Mouse (Mus musculus): ENCODE measurements around the gene Atp6v0c. TPM values are rescaled to one million over a fixed set of nuclear protein-coding genes. Genes with fewer than 3 reads are reported as not detected.

Atp6v0c gene
- polyA plus RNA-seq, 1 experiment from 2014 or later: 620 TPM

- no peak for TF ChIP-seq EP300 (IDR thresholded peaks at IDR 0.05)
- no peak for TF ChIP-seq CTCF (IDR thresholded peaks at IDR 0.05)
- no peak overlapping the region for H3K27ac ChIP-seq (ENCODE audit: low read length)
- H3K9ac ChIP-seq (replicated peaks; ENCODE audit: low read depth): no peak overlapping the region
- no peak for ATAC-seq
- no peaks in the 10 kb centered on the region for H3K27me3 ChIP-seq (replicated peaks; ENCODE audit: insufficient read depth, low read length)
- H3K4me3 ChIP-seq (ENCODE audit: low read depth, low read length): no peak overlapping the region
- no peak overlapping the region for H3K4me2 ChIP-seq (replicated peaks; ENCODE audit: low read depth, low read length)
- WGBS: 82% methylated on average over 4 of the region's 4 CpGs
- H3K36me3 ChIP-seq (ENCODE audit: insufficient read depth, low read length): no peaks in the 10 kb centered on the region
- H3K4me1 ChIP-seq (ENCODE audit: insufficient read depth, low read depth, low read length): peaks cover 6% of the 10 kb centered on the region; the same call in 1 of the 2 replicates
- H3K9me3 ChIP-seq (ENCODE audit: low read length): no peaks in the 10 kb centered on the region
- DNase-seq (ENCODE audit: low spot score): peak; percentile 20
Measured at GRCm38 (mm10) chr17:24171738-24172137, 2.2 kb upstream of the Atp6v0c start.

DNA sequence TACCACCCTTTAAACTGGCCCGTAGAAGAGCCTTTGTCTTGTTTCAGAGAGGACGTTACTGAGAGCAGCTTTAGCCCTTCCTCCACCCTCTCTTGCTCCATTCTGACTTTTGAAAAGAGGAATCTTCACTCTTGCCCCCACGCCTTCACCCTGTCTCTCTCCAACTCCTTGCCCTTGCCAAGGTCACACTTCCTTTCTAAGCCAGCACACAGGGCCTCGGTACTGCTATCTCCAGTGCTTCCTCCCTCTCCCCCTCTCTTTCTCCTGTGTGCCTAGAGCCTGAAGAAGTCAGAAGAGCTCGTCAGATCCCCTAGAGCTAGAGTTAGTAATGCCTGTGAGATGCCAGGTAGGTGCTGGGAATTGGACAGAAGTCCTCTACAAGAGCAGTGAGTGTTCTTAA is 1.2 kb upstream of the Atp6v0c start:
- Histone ChIP-seq H3K9me3 (ENCODE audit: low read length) (no peaks in the 10 kb centered on the region), H3K9ac (replicated peaks; ENCODE audit: low read depth) (no peak overlapping the region), H3K4me1 (ENCODE audit: insufficient read depth, low read depth, low read length) (peaks cover 6% of the 10 kb centered on the region; the same call in 1 of the 2 replicates), H3K36me3 (ENCODE audit: insufficient read depth, low read length) (no peaks in the 10 kb centered on the region), H3K27ac (ENCODE audit: low read length) (peak overlapping the region; percentile 45), H3K4me3 (ENCODE audit: low read depth, low read length) (no peak overlapping the region), H3K27me3 (replicated peaks; ENCODE audit: insufficient read depth, low read length) (no peaks in the 10 kb centered on the region), H3K4me2 (replicated peaks; ENCODE audit: low read depth, low read length) (no peak overlapping the region)
- DNase-seq (ENCODE audit: low spot score) (peak; percentile 30), ATAC-seq (no peak)
- TF ChIP-seq CTCF (IDR thresholded peaks at IDR 0.05): no peak
- no peak for TF ChIP-seq EP300 (IDR thresholded peaks at IDR 0.05)
- 68% methylated on average over 5 of the region's 5 CpGs for WGBS

DNA sequence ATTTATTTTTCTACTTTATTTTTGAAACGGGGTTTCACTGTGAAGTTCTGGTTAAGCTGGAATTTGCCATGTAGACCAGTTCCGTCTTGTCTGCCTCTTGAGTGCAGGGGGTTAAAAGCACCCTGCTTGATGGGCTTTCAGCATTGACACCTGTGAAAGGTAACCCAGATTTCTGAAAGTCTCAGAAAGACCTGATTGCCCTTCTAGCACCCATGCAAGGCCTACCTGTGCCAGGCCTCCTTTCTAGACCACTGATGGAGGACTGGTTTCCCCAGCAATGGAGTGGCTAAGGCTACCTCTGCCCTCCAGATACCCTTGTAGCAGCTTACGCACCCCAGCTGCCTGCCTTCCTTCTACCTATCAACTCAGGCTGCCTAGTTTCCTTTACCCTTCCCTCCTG is 623 bp upstream of the Atp6v0c start:
- no peaks in the 10 kb centered on the region for H3K36me3 ChIP-seq (ENCODE audit: insufficient read depth, low read length)
- H3K9me3 ChIP-seq (ENCODE audit: low read length): no peaks in the 10 kb centered on the region
- ATAC-seq (no peak), DNase-seq (ENCODE audit: low spot score) (no peak)
- no peak for TF ChIP-seq CTCF (IDR thresholded peaks at IDR 0.05)
- no peak for TF ChIP-seq EP300 (IDR thresholded peaks at IDR 0.05)
- peaks cover 6% of the 10 kb centered on the region; the same call in 1 of the 2 replicates for H3K4me1 ChIP-seq (ENCODE audit: insufficient read depth, low read depth, low read length)
- H3K4me3 ChIP-seq (ENCODE audit: low read depth, low read length): peak overlapping the region; percentile 68; the same call in 1 of the 2 replicates
- peak overlapping the region; percentile 94; the same call in 1 of the 2 replicates for H3K9ac ChIP-seq (replicated peaks; ENCODE audit: low read depth)
- H3K27ac ChIP-seq (ENCODE audit: low read length): peak overlapping the region; percentile 97
- 43% methylated on average over 3 of the region's 3 CpGs for WGBS
- no peaks in the 10 kb centered on the region for H3K27me3 ChIP-seq (replicated peaks; ENCODE audit: insufficient read depth, low read length)
- peak overlapping the region; percentile 89 for H3K4me2 ChIP-seq (replicated peaks; ENCODE audit: low read depth, low read length)

DNA sequence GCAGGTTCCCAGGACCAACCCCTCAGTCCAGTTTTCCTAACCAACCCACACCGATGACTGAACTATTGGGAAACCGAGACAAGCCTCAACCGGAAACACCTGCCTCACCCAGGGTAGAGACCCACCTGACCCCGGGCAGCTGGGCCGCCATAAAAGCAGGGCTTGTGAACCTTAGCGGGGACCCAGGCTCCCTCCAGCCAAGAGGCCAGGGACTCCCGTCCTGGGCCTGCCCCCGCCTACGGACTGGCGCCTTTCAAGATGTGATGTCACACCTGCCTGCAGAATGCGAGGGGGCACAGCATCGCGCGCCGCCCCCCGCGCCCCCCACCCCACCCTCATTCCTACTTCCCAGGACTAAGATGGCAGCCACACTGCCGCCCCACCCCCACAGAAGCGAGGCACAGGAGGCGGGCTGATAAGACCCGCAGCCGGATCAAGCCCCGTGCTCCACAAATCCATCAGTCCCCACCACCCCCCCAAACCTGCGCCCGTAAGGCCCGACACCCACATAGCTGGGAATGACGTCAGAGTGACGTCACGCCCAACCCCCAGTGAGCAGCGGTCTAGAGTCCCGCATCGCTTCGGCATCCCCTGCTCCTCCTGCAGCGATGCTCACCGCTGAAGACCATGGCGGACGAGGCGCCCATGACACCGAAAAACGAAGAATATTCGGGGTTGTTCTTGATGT is 768 bp downstream of the Atp6v0c start:
- no peaks in the 10 kb centered on the region for H3K36me3 ChIP-seq (ENCODE audit: insufficient read depth, low read length)
- no peak for TF ChIP-seq CTCF (IDR thresholded peaks at IDR 0.05)
- no peak for TF ChIP-seq EP300 (IDR thresholded peaks at IDR 0.05)
- H3K27me3 ChIP-seq (replicated peaks; ENCODE audit: insufficient read depth, low read length): no peaks in the 10 kb centered on the region
- peak overlapping the region; percentile 94 for H3K9ac ChIP-seq (replicated peaks; ENCODE audit: low read depth)
- H3K4me2 ChIP-seq (replicated peaks; ENCODE audit: low read depth, low read length): peak overlapping the region; percentile 89
- peak overlapping the region; percentile 68 for H3K4me3 ChIP-seq (ENCODE audit: low read depth, low read length)
- H3K4me1 ChIP-seq (ENCODE audit: insufficient read depth, low read depth, low read length): peaks cover 6% of the 10 kb centered on the region; the same call in 1 of the 2 replicates
- peak; percentile 52 for ATAC-seq
- no peaks in the 10 kb centered on the region for H3K9me3 ChIP-seq (ENCODE audit: low read length)
- WGBS: under 1% methylated on average over 40 of the region's 41 CpGs
- peak overlapping the region; percentile 97 for H3K27ac ChIP-seq (ENCODE audit: low read length)
- DNase-seq (ENCODE audit: low spot score): peak; percentile 72

DNA sequence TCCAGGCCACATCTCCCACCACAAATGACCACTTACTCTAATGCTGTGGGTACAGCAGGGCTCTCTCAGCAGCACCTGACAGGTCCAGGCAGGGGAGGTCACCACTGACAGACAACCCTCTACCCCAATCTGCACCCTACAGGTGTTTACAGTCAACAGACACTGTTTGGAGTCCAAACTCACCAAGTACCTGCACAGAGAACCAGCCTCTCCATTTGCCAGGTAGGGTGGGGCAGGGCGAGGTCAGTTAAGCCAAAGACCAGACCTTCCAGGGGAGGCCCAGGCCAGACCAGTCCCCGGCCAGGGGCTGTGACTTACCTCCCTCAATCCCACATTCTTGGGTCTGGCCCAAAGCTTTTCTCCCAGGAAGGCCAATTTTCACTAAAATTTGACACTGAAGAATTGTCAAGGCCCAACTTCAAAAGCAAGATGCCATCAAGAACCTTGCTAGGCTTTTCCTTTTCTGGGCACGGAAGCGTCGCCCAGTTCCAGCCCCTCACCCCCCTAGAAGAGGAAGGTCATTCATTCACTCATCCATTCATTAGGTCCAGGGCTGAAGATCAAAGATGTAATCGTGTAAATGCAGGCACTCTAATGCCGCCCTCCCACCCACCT is 1.5 kb downstream of the Atp6v0c start:
- H3K4me1 ChIP-seq (ENCODE audit: insufficient read depth, low read depth, low read length): peaks cover 6% of the 10 kb centered on the region; the same call in 1 of the 2 replicates
- no peaks in the 10 kb centered on the region for H3K27me3 ChIP-seq (replicated peaks; ENCODE audit: insufficient read depth, low read length)
- 0 out of 2 replicates have a peak overlapping the region, but pooled peaks have one; percentile 94 for H3K9ac ChIP-seq (replicated peaks; ENCODE audit: low read depth)
- peak overlapping the region; percentile 68 for H3K4me3 ChIP-seq (ENCODE audit: low read depth, low read length)
- ATAC-seq: no peak
- H3K27ac ChIP-seq (ENCODE audit: low read length): peak overlapping the region; percentile 97
- TF ChIP-seq CTCF (IDR thresholded peaks at IDR 0.05) (no peak), EP300 (IDR thresholded peaks at IDR 0.05) (no peak)
- no peak for DNase-seq (ENCODE audit: low spot score)
- no peaks in the 10 kb centered on the region for H3K9me3 ChIP-seq (ENCODE audit: low read length)
- H3K4me2 ChIP-seq (replicated peaks; ENCODE audit: low read depth, low read length): peak overlapping the region; percentile 89
- no peaks in the 10 kb centered on the region for H3K36me3 ChIP-seq (ENCODE audit: insufficient read depth, low read length)
- 43% methylated on average over 7 of the region's 7 CpGs for WGBS

DNA sequence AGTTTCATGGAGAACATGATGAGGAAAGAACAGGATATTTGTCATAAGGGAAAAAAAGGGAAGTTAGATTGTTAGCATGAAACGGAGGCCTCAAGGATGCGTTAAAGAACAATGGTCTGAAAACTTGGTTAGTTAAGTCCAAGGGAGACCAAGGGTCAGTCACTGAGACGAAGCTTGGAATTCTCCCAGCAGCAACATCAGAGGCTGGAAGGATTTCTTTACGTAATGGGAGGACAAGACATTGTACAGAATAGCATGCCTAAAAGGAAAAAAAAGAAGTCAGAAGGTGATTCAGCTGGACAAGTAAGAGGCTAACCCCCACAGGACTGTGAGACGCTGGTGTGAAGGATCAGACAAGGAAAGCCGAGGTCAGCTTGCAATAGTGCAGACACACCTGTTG is 2.4 kb downstream of the Atp6v0c start:
- DNase-seq (ENCODE audit: low spot score): no peak
- Histone ChIP-seq H3K4me1 (ENCODE audit: insufficient read depth, low read depth, low read length) (peaks cover 12% of the 10 kb centered on the region; the same call in 1 of the 2 replicates), H3K4me3 (ENCODE audit: low read depth, low read length) (no peak overlapping the region), H3K9ac (replicated peaks; ENCODE audit: low read depth) (no peak overlapping the region), H3K36me3 (ENCODE audit: insufficient read depth, low read length) (no peaks in the 10 kb centered on the region), H3K27me3 (replicated peaks; ENCODE audit: insufficient read depth, low read length) (no peaks in the 10 kb centered on the region), H3K9me3 (ENCODE audit: low read length) (no peaks in the 10 kb centered on the region), H3K4me2 (replicated peaks; ENCODE audit: low read depth, low read length) (peak overlapping the region; percentile 89; the same call in 1 of the 2 replicates), H3K27ac (ENCODE audit: low read length) (no peak overlapping the region)
- WGBS: 77% methylated on average over 6 of the region's 6 CpGs
- no peak for TF ChIP-seq EP300 (IDR thresholded peaks at IDR 0.05)
- no peak for TF ChIP-seq CTCF (IDR thresholded peaks at IDR 0.05)
- no peak for ATAC-seq
